Mouse (Mus musculus) heart, postnatal 4 days (tissue): ENCODE measurements around the gene Shc4. TPM values are rescaled to one million over a fixed set of nuclear protein-coding genes. Genes with fewer than 3 reads are reported as not detected.

ENCODE experiments used
- DNase-seq: peaks from one replicate; pipeline ENCODE4 v3.0.0; 2021
- total RNA-seq, 2 experiments: library from RNA; stranded (reverse); gene quantifications; 2 replicates each; pipeline ENCODE4 v1.2.3; 2021

Gene Shc4
- total RNA-seq, 2 experiments from 2014 or later = 0.74 to 1.0 TPM

GRCm38 (mm10) chr2:125630010-125630409 lies 93.9 kb downstream of the Shc4 start:
- no peak for DNase-seq

- DNase-seq = no peak
Observed at GRCm38 (mm10) chr2:125628487-125628886, 95.5 kb downstream of the Shc4 start.

GRCm38 (mm10) chr2:125626536-125626935 lies 97.4 kb downstream of the Shc4 start:
- no peak for DNase-seq

GRCm38 (mm10) chr2:125624837-125625351 lies 99.1 kb downstream of the Shc4 start, which contains the start of gene Cep152:
Cep152 (minus strand) TSS chr2:125625113.
- DNase-seq = peak; percentile 98

- DNase-seq = no peak
Observed at GRCm38 (mm10) chr2:125624127-125624685, 99.7 kb downstream of the Shc4 start.

GRCm38 (mm10) chr2:125623211-125623610 lies 100.7 kb downstream of the Shc4 start:
- DNase-seq = no peak

GRCm38 (mm10) chr2:125620213-125620907 lies 103.6 kb downstream of the Shc4 start:
- DNase-seq = no peak

- DNase-seq = no peak
Observed at GRCm38 (mm10) chr2:125615858-125616424, 108.0 kb downstream of the Shc4 start.

GRCm38 (mm10) chr2:125615440-125615839 lies 108.5 kb downstream of the Shc4 start:
- DNase-seq = no peak

GRCm38 (mm10) chr2:125606220-125606845 lies 117.6 kb downstream of the Shc4 start:
- DNase-seq = peak; percentile 45

GRCm38 (mm10) chr2:125604646-125605045 lies 119.3 kb downstream of the Shc4 start:
- DNase-seq = peak; percentile 84

- DNase-seq = no peak
Observed at GRCm38 (mm10) chr2:125602970-125603369, 121.0 kb downstream of the Shc4 start.

- no peak for DNase-seq
Observed at GRCm38 (mm10) chr2:125598958-125599357, 125.0 kb downstream of the Shc4 start.

- no peak for DNase-seq
Observed at GRCm38 (mm10) chr2:125598251-125598650, 125.7 kb downstream of the Shc4 start.

- no peak for DNase-seq
Observed at GRCm38 (mm10) chr2:125594786-125595185, 129.2 kb downstream of the Shc4 start.

- DNase-seq = no peak
Observed at GRCm38 (mm10) chr2:125594072-125594471, 129.9 kb downstream of the Shc4 start.

- no peak for DNase-seq
Observed at GRCm38 (mm10) chr2:125591895-125592294, 132.1 kb downstream of the Shc4 start.

GRCm38 (mm10) chr2:125589287-125589686 lies 134.7 kb downstream of the Shc4 start:
- DNase-seq = no peak

- DNase-seq = no peak
Observed at GRCm38 (mm10) chr2:125581081-125581480, 142.9 kb downstream of the Shc4 start.

GRCm38 (mm10) chr2:125577670-125578069 lies 146.3 kb downstream of the Shc4 start:
- DNase-seq = no peak
